Mouse (Mus musculus) midbrain, embryonic 16.5 days (tissue): Measurements from ENCODE around the gene Izumo1. TPM values are rescaled to one million over a fixed set of nuclear protein-coding genes. Genes with fewer than 3 reads are reported as not detected.

ENCODE experiments used
- ATAC-seq: fragments of 200-750 bp; cut with Nextera tagmentation; 2 replicates; pipeline ENCODE4 v1.8.0; 2017; ENCODE audit warnings: moderate TSS enrichment
- H3K27ac ChIP-seq: fragments of 300-500 bp; sonication (generic); 2 replicates; pipeline ENCODE4 v1.5.1; 2014; ENCODE audit warnings: mild to moderate bottlenecking, low read length, mixed read lengths
- H3K27me3 ChIP-seq: fragments of 300-500 bp; sonication (generic); 2 replicates; pipeline ENCODE4 v1.6.1; 2014; ENCODE audit warnings: low read depth, low read length, mixed read lengths; ENCODE audit not compliant: control insufficient read depth, insufficient read depth
- H3K36me3 ChIP-seq: fragments of 300-500 bp; sonication (generic); 2 replicates; pipeline ENCODE4 v1.6.1; 2014; ENCODE audit warnings: mild to moderate bottlenecking, low read length, moderate library complexity, mixed read lengths; ENCODE audit not compliant: control insufficient read depth, insufficient read depth
- H3K4me1 ChIP-seq: fragments of 300-500 bp; sonication (generic); 2 replicates; pipeline ENCODE4 v1.6.1; 2014; ENCODE audit warnings: mild to moderate bottlenecking, low read length, mixed read lengths; ENCODE audit not compliant: control insufficient read depth, insufficient read depth
- H3K4me2 ChIP-seq: fragments of 300-500 bp; sonication (generic); 2 replicates; pipeline ENCODE4 v1.6.1; 2014; ENCODE audit warnings: mild to moderate bottlenecking, low read length, mixed read lengths
- H3K4me3 ChIP-seq: fragments of 300-500 bp; sonication (generic); 2 replicates; pipeline ENCODE4 v1.5.1; 2014; ENCODE audit warnings: low read depth, mild to moderate bottlenecking, low read length, moderate library complexity, mixed read lengths
- H3K9ac ChIP-seq: fragments of 300-500 bp; sonication (generic); 2 replicates; pipeline ENCODE4 v1.6.1; 2014; ENCODE audit warnings: low read depth, low read length, mixed read lengths
- H3K9me3 ChIP-seq: fragments of 300-500 bp; sonication (generic); replicated peaks from 2 replicates; pipeline ENCODE4 v1.6.1; 2014; ENCODE audit warnings: mild to moderate bottlenecking, low read length, mixed read lengths; ENCODE audit not compliant: control insufficient read depth, poor library complexity, severe bottlenecking
- WGBS: fragments of 180-500 bp; shearing (Covaris S2); extraction: QIAGEN DNeasy Blood & Tissue Kit; methylation state at CpG from one replicate; pipeline ENCODE4 v1.1.7; 2014; 5-methylcytosine and 5-hydroxymethylcytosine counted together
- polyA plus RNA-seq: library from polyadenylated mRNA; unstranded; fragments of >200 nt; fragmentation: Nextera tagmentation; extraction: Ambion mirVana; gene quantifications from 2 replicates; pipeline ENCODE4 v1.2.1, GENCODE M21; 2015

Gene Izumo1
- polyA plus RNA-seq, 1 experiment from 2014 or later, result not detected

- no peaks in the 10 kb centered on the region for H3K36me3 ChIP-seq
- ATAC-seq, result no peak
- no peak overlapping the region for H3K4me2 ChIP-seq
- H3K4me1 ChIP-seq, result no peaks in the 10 kb centered on the region; the same call in 1 of the 2 replicates
- H3K4me3 ChIP-seq, result no peak overlapping the region
- no peak overlapping the region for H3K27ac ChIP-seq
- H3K9me3 ChIP-seq, result no peaks in the 10 kb centered on the region
- no peak overlapping the region for H3K9ac ChIP-seq
- no peaks in the 10 kb centered on the region for H3K27me3 ChIP-seq
- WGBS, result 56% methylated on average over 3 of the region's 3 CpGs
Observed at GRCm38 (mm10) chr7:45590874-45591273, 30.7 kb upstream of the Izumo1 start.

GRCm38 (mm10) chr7:45591880-45592279 lies 29.7 kb upstream of the Izumo1 start:
- Histone ChIP-seq H3K9ac (no peak overlapping the region), H3K36me3 (no peaks in the 10 kb centered on the region), H3K4me2 (no peak overlapping the region), H3K4me3 (no peak overlapping the region), H3K27me3 (no peaks in the 10 kb centered on the region), H3K27ac (no peak overlapping the region), H3K4me1 (no peaks in the 10 kb centered on the region; the same call in 1 of the 2 replicates), H3K9me3 (no peaks in the 10 kb centered on the region)
- no peak for ATAC-seq
- WGBS, result 76% methylated on average over 7 of the region's 7 CpGs

- 27% methylated on average over 10 of the region's 10 CpGs for whole genome bisulfite sequencing
- no peak overlapping the region for H3K27ac ChIP-seq
- no peak overlapping the region for H3K4me2 ChIP-seq
- H3K4me1 ChIP-seq, result no peaks in the 10 kb centered on the region; the same call in 1 of the 2 replicates
- H3K36me3 ChIP-seq, result no peaks in the 10 kb centered on the region
- no peaks in the 10 kb centered on the region for H3K9me3 ChIP-seq
- H3K27me3 ChIP-seq, result no peaks in the 10 kb centered on the region
- no peak overlapping the region for H3K4me3 ChIP-seq
- no peak overlapping the region for H3K9ac ChIP-seq
- no peak for ATAC-seq
Observed at GRCm38 (mm10) chr7:45593118-45593815, 28.3 kb upstream of the Izumo1 start.

GRCm38 (mm10) chr7:45595176-45595575 lies 26.4 kb upstream of the Izumo1 start:
- WGBS, result 80% methylated on average over 4 of the region's 4 CpGs
- no peak overlapping the region for H3K4me3 ChIP-seq
- no peak for ATAC-seq
- no peak overlapping the region for H3K9ac ChIP-seq
- no peaks in the 10 kb centered on the region for H3K27me3 ChIP-seq
- no peak overlapping the region for H3K4me2 ChIP-seq
- no peak overlapping the region for H3K27ac ChIP-seq
- no peaks in the 10 kb centered on the region for H3K36me3 ChIP-seq
- H3K4me1 ChIP-seq, result no peaks in the 10 kb centered on the region
- no peaks in the 10 kb centered on the region for H3K9me3 ChIP-seq

GRCm38 (mm10) chr7:45596107-45596506 lies 25.5 kb upstream of the Izumo1 start:
- H3K36me3 ChIP-seq, result no peaks in the 10 kb centered on the region
- 70% methylated on average over 1 of the region's 1 CpGs for WGBS
- H3K4me2 ChIP-seq, result no peak overlapping the region
- H3K9ac ChIP-seq, result no peak overlapping the region
- ATAC-seq, result no peak
- no peak overlapping the region for H3K4me3 ChIP-seq
- no peaks in the 10 kb centered on the region for H3K4me1 ChIP-seq
- H3K27ac ChIP-seq, result no peak overlapping the region
- no peaks in the 10 kb centered on the region for H3K9me3 ChIP-seq
- no peaks in the 10 kb centered on the region for H3K27me3 ChIP-seq

GRCm38 (mm10) chr7:45597013-45597412 lies 24.6 kb upstream of the Izumo1 start:
- Histone ChIP-seq H3K4me3 (no peak overlapping the region), H3K27me3 (no peaks in the 10 kb centered on the region), H3K9ac (no peak overlapping the region), H3K27ac (no peak overlapping the region), H3K36me3 (no peaks in the 10 kb centered on the region), H3K4me2 (no peak overlapping the region), H3K4me1 (no peaks in the 10 kb centered on the region), H3K9me3 (no peaks in the 10 kb centered on the region)
- ATAC-seq, result no peak
- WGBS, result 91% methylated on average over 5 of the region's 5 CpGs

GRCm38 (mm10) chr7:45597527-45597926 lies 24.1 kb upstream of the Izumo1 start:
- Histone ChIP-seq H3K36me3 (no peaks in the 10 kb centered on the region), H3K9ac (no peak overlapping the region), H3K4me2 (no peak overlapping the region), H3K9me3 (no peaks in the 10 kb centered on the region), H3K27ac (no peak overlapping the region), H3K27me3 (no peaks in the 10 kb centered on the region), H3K4me1 (no peaks in the 10 kb centered on the region), H3K4me3 (no peak overlapping the region)
- no peak for ATAC-seq
- WGBS, result 90% methylated on average over 6 of the region's 6 CpGs

GRCm38 (mm10) chr7:45598960-45599879 lies 22.4 kb upstream of the Izumo1 start:
- Histone ChIP-seq H3K36me3 (no peaks in the 10 kb centered on the region), H3K27me3 (no peaks in the 10 kb centered on the region), H3K9ac (no peak overlapping the region), H3K4me2 (no peak overlapping the region), H3K27ac (no peak overlapping the region), H3K4me3 (no peak overlapping the region), H3K9me3 (no peaks in the 10 kb centered on the region), H3K4me1 (no peaks in the 10 kb centered on the region)
- WGBS, result 48% methylated on average over 18 of the region's 18 CpGs
- ATAC-seq, result no peak

- 83% methylated on average over 9 of the region's 9 CpGs for WGBS
Observed at GRCm38 (mm10) chr7:45605704-45606289, 15.8 kb upstream of the Izumo1 start.

More at GRCm38 (mm10) chr7:45605704-45606289, 15.8 kb upstream of the Izumo1 start:
- Histone ChIP-seq H3K4me3 (no peak overlapping the region), H3K9ac (no peak overlapping the region), H3K27me3 (no peaks in the 10 kb centered on the region), H3K27ac (no peak overlapping the region), H3K4me2 (no peak overlapping the region), H3K36me3 (no peaks in the 10 kb centered on the region), H3K4me1 (no peaks in the 10 kb centered on the region), H3K9me3 (no peaks in the 10 kb centered on the region)
- ATAC-seq, result no peak
